Mouse (Mus musculus) adrenal gland, postnatal 10 days (tissue): ENCODE data around the gene Trp53. TPM values are rescaled to one million over a fixed set of nuclear protein-coding genes. Genes with fewer than 3 reads are reported as not detected.

ENCODE experiments used
- DNase-seq: peaks from one replicate; pipeline ENCODE4 v3.0.0; 2021; ENCODE audit warnings: mixed read lengths
- microRNA-seq: library from miRNA; unstranded; fragments of <30 nt; microRNA quantifications from one replicate; pipeline ENCODE4 v1.2.0, GENCODE M21; 2021
- total RNA-seq, 2 experiments: library from RNA; stranded (reverse); gene quantifications; 2 replicates each; pipeline ENCODE4 v1.2.3; 2021

Gene Trp53
- total RNA-seq, 2 experiments from 2014 or later: 59.9 to 75.9 TPM

- DNase-seq: peak; percentile 86
Observed at GRCm38 (mm10) chr11:69628286-69628685, 48.1 kb downstream of the Trp53 start.

GRCm38 (mm10) chr11:69629802-69630201 is 49.6 kb downstream of the Trp53 start:
- DNase-seq: no peak

GRCm38 (mm10) chr11:69632284-69633089 is 52.3 kb downstream of the Trp53 start, which contains the start of gene Fxr2:
Fxr2 (plus strand) TSS chr11:69632990.
- DNase-seq: peak; percentile 100

- DNase-seq: no peak
Observed at GRCm38 (mm10) chr11:69633128-69633866, 53.1 kb downstream of the Trp53 start.

- no peak for DNase-seq
Observed at GRCm38 (mm10) chr11:69635471-69635870, 55.3 kb downstream of the Trp53 start.

Small RNAs within 50 kb of the gene (microRNA-seq; reads per million reads assigned to microRNA genes)
- not detected for gene Mir467f

Other genes starting within 250 kb of the Trp53 start
- 1 to 10 TPM; 4.2 to 7.2 TPM for gene Rnf227, start 239.9 kb upstream of the Trp53 start, total RNA-seq
- 100 to 1,000 TPM in 1 of 2 experiments, 10 to 100 TPM in 1; 93.8 to 128 TPM for gene Chd3, start 211.0 kb upstream of the Trp53 start, total RNA-seq
- 100 to 1,000 TPM; 124 to 138 TPM for gene Naa38, start 184.9 kb upstream of the Trp53 start, total RNA-seq
- gene Cyb5d1, start 184.7 kb upstream of the Trp53 start, total RNA-seq: 10 to 100 TPM; 32.4 to 38.9 TPM
- 10 to 100 TPM; 29.1 to 33.0 TPM for gene Tmem88, start 182.1 kb upstream of the Trp53 start, total RNA-seq
- gene Kdm6b, start 166.7 kb upstream of the Trp53 start, total RNA-seq: 10 to 100 TPM; 49.0 to 53.4 TPM
- under 1 TPM; 0.30 TPM for gene Dnah2, start 31.2 kb upstream of the Trp53 start, total RNA-seq
- 1 to 10 TPM; 2.2 to 3.8 TPM for gene Efnb3, start 20.2 kb upstream of the Trp53 start, total RNA-seq
- gene Wrap53, start 104 bp upstream of the Trp53 start, total RNA-seq: 10 to 100 TPM in 1 of 2 experiments, 1 to 10 TPM in 1; 8.1 to 12.5 TPM
- 10 to 100 TPM; 38.6 to 52.9 TPM for gene Atp1b2, start 25.6 kb downstream of the Trp53 start, total RNA-seq
- under 1 TPM; 0.27 to 0.36 TPM for gene Shbg, start 37.5 kb downstream of the Trp53 start, total RNA-seq
- 10 to 100 TPM in 1 of 2 experiments, 1 to 10 TPM in 1; 9.2 to 10.1 TPM for gene Sat2, start 41.7 kb downstream of the Trp53 start, total RNA-seq
- 10 to 100 TPM; 61.9 to 80.2 TPM for gene Fxr2, start 52.6 kb downstream of the Trp53 start, total RNA-seq
- gene Sox15, start 75.0 kb downstream of the Trp53 start, total RNA-seq: not detected
- 100 to 1,000 TPM; 114 to 116 TPM for gene Mpdu1, start 82.3 kb downstream of the Trp53 start, total RNA-seq
- 10 to 100 TPM in 1 of 2 experiments, 1 to 10 TPM in 1; 9.8 to 12.0 TPM for gene Cd68, start 85.8 kb downstream of the Trp53 start, total RNA-seq
- gene Eif4a1, start 92.1 kb downstream of the Trp53 start, total RNA-seq: 100 to 1,000 TPM; 598 to 631 TPM
- 10 to 100 TPM; 62.6 to 76.3 TPM for gene Senp3, start 101.7 kb downstream of the Trp53 start, total RNA-seq
- gene Tnfsf13, start 105.4 kb downstream of the Trp53 start, total RNA-seq: 1 to 10 TPM; 2.0 to 5.0 TPM
- 10 to 100 TPM; 18.1 to 19.2 TPM for gene Tnfsf12, start 115.5 kb downstream of the Trp53 start, total RNA-seq
- 1 to 10 TPM; 4.2 to 5.1 TPM for gene Tnfsfm13, start 115.7 kb downstream of the Trp53 start, total RNA-seq
- gene Polr2a, start 178.3 kb downstream of the Trp53 start, total RNA-seq: 10 to 100 TPM; 53.9 to 67.5 TPM
- not detected for gene Slc35g3, start 181.6 kb downstream of the Trp53 start, total RNA-seq
- gene Zbtb4, start 185.6 kb downstream of the Trp53 start, total RNA-seq: 10 to 100 TPM; 35.5 to 41.2 TPM
- 1 to 10 TPM; 2.3 to 7.9 TPM for gene Chrnb1, start 215.6 kb downstream of the Trp53 start, total RNA-seq
- gene Fgf11, start 221.5 kb downstream of the Trp53 start, total RNA-seq: 1 to 10 TPM; 2.4 to 3.8 TPM
- 1 to 10 TPM; 1.0 TPM for gene Tmem102, start 225.3 kb downstream of the Trp53 start, total RNA-seq
- not detected for gene Gm39566, start 234.9 kb downstream of the Trp53 start, total RNA-seq
- not detected for gene Spem2, start 238.1 kb downstream of the Trp53 start, total RNA-seq
- gene Spem1, start 241.8 kb downstream of the Trp53 start, total RNA-seq: not detected